Mouse (Mus musculus): ENCODE results near the gene Vps53. TPM values are rescaled to one million over a fixed set of nuclear protein-coding genes. Genes with fewer than 3 reads are reported as not detected.

The Vps53 gene
- total and polyA plus RNA-seq, 3 experiments, result 20.2 to 61.2 (median 51.6) TPM

DNA sequence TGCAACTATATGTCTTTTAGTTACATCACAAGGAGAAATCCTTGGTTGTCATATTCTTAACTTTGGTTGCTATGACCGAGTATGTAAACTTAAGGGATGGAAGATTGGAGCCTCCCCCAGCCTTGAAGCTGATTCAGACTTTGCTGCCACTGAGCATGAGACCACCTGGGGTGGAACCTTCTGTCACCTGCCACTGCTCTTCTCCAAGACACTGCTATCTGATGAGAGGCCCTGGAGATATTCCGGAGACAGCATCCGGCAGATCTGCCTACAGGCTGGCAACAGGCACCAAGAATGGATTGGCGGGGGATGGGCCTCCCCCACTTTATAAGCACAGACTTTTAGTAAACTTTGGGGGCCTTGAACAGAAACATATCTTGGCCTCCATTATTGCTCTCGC is 127.0 kb downstream of the Vps53 start:
- no peak for DNase-seq

DNA sequence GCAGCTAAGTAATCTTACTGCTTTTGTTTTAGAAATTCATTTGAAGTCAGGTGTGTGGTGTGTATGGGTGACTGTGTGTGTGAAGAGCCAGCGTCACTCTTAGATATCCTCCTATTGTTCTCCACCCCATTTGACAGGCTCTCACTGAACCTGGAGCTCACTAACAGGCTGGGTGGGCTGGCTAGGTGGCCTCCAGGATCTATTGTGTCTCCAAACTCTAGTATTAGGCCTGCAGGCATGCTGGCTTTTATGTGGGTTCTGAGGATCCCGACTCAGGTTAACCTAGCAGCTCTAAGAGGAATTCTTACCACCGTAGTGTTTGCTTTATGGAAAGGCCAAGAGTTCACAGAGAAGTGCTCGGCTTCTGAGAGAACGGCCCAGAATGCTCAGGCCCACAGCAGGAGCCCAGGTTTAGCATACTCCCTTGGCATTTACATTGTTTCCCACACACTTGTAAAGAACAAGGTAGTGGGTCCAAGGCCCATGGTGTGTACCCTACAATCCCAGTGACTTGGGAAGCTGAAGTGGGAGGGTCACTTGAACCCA is 128.4 kb downstream of the Vps53 start:
- DNase-seq, result no peak

DNA sequence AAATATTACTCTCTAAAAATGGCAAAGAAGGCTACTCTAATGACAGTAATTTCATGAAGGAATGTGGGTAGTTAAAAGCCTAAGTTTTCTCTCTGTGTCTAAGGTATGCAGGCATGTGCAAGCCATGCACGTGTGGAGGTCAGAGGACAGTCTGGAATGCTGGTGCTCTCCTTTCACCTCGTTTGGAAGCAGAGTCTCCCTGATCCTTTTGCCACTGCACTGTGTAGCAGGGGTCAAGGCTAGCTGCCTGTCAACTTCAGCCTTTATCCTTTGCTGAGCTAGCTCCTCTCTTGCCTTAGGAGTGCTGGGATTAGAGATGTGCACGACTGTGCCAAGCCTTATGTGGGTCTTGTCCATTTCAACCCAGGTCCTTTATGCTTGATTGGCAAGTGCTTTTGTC is 128.9 kb downstream of the Vps53 start:
- no peak for DNase-seq

DNA sequence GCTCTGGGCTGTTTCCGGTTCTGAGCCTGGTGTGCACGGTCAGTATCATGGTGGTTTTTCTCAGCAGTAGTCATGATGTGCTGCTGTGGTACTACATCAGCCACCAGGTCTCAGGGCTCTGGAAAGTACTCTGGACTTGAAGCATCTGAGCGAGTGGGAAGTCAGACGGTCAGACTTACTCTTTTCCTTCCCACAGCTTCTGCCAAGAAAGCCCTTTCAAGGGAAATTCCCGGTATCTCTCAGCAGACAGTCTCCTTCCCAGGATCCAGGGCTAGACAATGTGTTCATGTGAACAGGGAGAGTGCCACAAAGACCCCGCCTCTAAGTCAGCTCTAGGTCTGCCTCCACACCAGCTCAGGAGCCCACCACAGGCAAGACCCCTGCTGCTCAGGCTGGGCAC is 134.1 kb downstream of the Vps53 start:
- no peak for DNase-seq

DNA sequence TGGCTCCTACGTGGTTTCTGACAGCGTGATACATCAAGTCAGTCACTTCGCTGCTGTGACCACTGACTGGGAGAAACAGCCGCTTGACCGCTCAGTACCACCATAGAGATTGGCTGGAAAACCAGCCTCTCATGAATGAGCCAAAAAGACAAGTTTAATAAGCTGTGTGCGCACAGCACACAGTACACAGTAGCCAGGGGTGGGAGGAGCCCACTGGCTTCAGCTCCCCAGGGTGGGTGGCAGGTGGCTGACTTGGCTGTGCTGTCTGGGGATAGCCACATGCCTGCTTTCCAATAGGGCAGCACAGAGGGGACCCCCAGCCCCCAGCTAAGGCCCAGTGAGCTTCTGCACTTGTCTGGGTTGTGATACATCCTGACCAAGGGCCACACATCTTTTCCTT is 135.0 kb downstream of the Vps53 start:
- no peak for DNase-seq

DNA sequence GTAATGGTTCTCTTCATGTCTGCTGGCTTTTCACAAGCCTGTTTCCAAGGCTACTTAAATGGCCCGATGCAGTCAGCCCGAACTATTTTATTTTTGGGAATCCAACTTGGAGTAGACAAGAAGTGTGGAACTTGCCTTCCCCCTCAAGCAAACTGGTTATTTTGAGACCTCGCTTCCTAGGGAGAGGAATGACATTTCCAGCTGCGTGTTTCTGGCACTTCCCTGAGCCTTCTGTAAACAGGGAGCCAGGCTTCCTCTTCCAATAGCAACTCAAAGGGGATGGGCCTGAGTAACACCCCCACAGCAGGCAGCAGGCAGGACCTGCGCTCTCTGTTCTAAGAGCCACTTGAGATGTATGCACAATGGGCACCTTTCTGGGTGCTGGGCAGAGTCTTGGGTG is 136.6 kb downstream of the Vps53 start:
- DNase-seq, result peak; percentile 32

DNA sequence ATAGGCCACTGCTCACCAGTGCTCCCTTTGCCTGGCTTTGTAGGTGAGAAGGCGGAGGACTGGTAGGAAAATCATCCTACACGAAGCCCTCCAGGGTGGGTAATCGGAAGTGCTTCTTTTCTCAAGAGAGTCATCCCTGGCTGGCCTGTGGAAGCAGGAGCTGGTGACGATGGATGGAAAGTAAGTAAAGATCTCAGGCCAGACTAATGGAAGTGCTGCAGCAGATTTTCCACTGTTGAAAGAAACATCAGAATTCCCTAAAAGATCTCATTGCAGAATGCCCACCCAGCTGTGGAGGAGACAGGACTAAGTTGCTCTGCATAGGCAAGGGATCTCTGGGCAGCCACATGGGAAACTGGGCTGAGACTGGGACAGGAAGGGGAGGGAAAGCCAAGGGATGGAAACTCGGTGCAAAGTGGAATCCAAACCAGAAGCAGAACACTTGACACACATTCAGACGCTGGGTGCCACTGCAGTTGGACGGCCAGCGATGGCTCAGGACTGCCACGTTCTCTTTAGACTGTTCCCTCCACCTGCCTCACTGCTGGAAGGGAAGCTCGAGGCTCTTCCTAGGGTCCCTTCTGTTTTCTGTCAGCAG is 137.3 kb downstream of the Vps53 start:
- DNase-seq, result no peak

DNA sequence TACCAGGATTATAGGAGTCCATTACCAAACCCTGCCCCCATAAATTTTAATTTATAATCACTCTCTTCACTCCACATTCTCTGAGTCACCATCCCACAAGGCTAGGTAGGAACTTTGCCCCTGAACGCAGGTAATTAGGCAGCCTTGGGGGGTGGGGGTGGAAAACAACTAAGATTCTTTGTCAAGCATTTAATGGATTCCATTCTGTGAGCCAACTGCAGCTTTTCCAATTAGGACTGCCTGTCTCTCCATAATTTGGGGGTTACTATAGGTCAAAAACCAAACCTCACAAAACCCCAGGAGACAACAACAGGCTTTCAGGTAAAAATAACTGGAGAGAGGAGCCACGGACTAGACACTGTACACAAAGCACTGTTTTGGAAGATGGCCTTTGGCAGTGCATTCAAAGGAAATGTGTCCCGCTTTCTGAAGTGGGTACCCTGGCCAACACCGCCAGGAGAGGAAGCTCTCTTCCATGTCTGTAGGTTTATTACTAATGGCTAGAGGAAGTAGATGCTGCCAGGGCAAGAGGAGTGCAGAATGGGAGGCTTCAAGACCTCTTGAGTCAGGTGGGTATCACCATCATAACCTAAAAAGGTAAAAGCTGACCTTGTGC is 138.6 kb downstream of the Vps53 start:
- no peak for DNase-seq

DNA sequence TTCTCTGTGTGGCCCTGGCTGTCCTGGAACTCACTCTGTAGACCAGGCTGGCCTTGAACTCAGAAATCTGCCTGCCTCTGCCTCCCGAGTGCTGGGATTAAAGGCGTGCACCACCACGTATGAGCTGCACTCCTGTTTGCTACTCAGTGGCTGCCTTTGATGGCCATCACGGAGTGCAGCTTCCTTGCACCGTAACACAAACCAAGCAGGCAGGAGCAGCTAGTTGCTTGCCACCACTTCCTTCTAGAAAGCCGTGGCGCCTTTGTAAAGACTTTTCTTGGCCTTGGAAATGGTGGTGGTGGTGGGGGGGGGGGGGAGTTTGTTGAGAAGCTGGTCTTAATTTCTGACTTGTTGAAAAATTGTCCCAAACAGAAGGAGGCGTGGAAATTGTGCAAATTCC is 139.3 kb downstream of the Vps53 start:
- DNase-seq, result no peak

DNA sequence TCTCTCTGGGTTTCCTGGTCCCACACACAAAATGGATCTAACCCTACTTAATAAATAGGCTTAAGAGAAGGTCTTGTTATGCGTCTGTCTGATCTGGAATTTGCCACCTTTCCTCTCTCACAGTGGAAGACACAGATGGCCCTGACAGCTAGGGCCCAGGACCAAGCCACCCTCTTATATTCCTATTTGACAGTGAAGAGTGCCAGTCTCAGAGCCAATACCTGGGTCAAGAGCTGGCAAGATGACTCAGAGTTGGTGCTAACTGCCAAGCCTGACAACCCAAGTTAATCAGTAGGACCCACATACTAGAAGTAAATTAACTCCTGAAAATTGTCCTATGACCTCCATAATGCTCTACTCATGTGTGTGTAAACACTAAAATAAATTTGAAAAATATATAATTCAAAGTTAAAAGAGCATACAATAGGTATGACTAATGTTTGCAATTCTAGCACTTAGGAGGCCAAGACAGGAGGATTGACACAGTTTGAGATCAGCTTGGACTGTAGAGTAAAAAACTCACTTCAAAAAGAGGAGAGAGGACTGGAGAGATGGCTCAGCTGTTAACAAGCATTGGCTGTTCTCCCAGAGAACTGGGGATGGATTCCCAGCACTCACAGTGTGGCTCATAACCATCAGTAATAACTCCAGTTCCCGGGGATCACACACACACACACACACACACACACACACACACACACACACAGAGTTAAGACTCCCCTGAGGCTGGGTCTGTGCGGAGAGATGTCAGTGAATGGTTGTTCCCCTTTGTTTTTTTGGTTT is 140.0 kb downstream of the Vps53 start:
- DNase-seq, result no peak

DNA sequence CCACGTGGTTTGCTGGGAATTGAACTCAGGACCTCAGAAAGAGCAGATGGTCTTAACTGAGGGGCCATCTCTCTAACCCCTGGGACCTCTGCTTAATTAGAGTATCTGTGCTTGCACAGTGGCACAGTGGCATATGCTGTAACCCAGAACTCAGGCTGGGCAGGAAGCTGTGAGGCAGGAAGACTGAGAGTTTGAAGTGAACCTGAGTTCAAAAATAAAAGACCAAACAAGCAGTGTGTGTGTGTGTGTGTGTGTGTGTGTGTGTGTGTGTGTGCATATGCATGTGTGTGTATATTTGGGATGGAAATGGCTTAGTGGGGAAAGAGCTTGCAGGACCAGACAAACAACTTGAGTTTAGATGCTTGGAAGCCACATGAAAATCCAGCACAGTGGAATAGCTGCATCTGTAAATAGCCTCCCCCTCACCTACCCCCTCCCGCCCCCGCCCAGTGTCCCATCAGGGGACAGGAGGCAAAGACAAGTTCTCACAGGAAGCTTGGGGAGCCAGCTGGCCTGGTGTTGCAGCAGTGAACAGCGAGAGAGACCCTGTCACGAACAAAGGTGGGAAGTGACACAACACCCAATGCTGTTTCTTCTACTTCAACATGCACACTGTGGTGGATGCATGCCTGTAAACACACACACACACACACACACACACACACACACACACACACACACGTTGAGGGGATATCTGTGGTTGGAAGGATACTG is 141.7 kb downstream of the Vps53 start:
- no peak for DNase-seq

DNA sequence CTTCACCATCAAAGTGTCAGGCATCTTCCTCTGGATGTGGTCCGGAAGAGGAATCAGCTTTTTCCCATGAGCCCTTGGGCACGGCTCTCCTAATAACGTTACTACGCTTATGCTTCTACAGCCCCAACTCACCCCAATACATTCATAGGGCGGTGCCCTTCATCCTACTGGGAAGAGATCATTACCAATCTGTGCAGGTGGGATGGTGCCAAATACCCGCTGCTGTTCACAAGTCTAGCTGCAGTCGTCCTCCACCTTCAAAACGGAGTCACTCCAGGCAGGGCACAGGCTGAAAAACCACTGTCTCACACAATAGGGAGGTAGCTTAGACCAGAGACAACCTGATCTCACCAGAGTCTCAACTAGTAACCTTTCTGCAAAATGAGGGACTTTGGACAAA is 144.3 kb downstream of the Vps53 start:
- DNase-seq, result no peak

DNA sequence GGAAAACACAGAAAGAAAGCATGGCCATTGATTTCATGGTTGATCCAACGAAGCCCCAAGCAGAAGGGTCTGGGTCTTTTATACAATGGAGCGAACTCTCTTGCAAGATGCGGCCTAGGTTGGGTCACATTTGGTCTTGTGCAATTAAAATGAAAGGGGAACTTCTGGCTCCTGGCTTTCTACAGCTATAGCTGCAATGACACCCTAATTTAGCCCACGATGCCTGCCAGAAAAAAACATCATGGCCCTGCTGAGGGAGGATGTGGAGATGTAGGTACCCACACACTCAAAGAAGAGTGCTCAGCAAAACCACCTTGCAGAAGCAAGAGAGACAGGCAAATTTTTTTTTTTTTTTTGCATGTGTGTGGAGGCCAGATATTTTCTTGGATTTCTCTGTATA is 145.6 kb downstream of the Vps53 start:
- DNase-seq, result no peak

DNA sequence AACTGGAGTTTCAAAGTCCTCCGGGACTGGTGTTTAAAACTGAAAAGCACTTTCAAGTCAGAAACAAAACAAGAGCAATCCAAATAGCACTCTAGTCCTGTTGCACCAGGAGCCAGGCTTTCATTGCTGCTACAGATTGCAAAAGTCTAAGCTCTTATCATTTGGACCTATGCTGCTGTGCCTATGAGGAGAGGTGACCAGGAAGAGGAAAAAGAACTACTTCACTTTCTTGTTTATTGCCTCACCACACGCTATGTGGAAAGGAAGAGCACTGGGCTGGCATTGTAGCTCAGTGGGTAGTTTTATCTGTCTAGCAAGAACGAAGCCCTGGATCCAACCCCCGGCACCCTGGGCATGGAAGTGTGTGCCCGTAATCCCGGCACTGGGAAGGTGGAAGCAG is 146.1 kb downstream of the Vps53 start:
- DNase-seq, result no peak

DNA sequence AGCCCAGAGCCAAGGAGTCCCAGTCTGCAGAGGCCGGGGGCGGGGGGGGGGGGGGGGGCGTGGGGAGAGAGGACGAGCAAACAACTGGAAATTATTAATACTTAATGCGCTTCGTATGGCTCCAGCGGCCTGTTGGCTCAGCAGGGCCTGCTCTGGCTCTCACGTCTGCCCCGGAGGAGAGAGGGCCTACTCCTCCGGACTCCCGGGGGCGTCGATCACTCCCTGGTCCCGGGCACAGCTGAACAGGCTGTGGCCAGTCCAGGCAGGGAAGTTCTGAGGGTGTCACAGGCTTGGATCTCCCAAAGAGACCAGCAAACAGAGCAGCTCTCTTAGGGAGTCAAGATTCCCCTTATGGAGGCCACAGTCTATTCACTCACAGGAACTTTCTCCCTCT is 151.4 kb downstream of the Vps53 start:
- no peak for DNase-seq

DNA sequence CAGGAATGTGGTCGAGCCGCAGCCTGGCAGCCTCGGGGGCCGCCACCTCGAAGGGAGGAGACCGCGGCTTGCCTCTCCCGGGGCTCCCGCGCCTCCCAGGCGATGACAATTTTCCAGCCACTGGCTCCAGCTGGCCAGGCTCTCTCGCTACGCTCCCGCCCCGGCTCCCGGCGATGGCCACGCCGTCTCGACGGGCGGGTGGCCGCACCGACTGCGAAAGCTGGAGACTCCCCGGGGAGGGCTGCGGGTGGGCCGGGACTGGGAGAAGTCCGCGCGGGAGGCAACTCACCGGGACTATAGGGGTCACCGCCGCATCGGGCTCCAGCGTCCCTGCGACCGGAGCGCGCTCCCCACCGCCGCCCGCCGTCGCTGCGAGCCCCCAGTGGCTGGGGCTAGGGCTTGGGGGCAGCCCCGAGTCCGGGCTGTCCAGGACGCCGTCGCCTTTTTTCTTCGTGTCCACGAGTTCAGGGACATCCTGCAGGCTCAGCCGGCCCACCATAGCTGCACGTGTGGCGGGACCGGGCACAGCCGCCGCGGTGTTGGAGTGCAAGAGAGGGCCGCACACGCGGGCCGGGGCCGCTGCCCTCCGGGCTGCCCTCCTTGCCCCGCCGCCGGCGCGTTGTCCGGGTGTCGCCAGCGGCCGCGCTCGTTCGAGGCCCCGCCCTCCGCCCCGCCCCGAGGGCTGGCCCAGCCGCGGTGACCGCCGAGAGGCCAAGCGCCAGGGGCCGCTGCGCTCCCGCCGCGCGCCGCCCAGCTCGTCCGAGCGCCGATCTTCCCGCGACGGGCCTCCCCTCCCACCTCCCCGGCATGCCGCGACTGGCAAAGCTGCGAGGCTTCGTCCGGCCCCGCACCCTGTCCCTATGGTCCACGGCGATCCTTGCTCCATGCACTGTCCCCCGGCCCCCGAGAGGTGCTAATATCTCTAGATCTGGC is 152.0 kb downstream of the Vps53 start, which contains the start of gene Rflnb:
TSS of gene Rflnb (minus strand) at position 644 of the 933 bp plus-strand sequence.
- DNase-seq, result peak; percentile 96

DNA sequence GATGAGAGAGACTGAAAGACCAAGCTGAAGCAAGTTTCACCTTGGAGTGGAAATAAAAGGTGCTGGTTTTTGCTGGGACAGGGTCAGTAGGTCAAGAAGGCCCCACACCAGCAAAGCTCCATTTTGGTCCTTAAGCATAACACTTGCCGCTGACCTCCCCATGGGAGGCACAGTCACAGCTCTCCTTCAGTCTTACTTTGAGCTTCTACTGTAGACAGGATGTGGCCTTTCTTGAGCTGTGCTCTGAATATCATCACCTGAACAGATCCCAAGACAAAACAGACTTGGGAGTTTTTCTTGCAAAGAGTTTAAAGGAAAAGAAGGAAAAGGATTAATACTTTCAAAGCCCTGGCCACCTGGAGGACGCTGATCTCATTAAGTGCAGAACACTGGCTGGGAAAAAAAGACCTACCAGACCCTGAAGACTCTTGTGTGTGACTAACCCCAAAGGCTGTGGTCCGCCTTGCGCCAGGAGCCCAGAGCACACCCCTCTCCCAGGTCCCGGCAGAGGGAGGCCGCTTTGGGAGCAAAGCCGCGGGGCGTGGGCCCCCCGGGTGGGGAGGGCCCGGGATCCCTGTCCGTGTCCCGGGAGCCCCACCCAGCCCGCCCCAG is 152.8 kb downstream of the Vps53 start:
- no peak for DNase-seq

DNA sequence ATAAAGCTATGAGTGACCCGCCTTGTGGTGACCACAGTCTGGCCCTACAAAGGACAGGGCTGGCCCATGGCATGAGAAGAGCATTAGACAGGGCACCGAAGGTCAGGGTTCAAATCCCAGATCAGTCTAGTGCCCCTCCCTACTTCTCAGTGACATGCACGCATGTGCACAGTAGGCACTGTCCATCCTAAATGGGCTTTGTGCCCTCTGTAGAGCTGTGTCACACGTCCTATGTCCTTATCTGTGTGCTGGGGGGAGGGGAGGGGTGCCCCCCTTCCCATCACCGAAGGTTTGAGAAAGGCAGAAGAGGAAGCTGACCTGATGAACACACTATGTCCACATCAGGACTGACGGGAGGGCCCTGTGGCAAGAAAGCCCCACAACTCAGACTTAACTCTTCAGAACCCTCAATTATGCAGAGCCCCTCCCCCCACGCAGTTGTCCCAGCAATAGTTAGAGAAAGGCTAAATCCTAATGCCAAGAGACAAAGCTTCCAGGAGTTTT is 154.3 kb downstream of the Vps53 start:
- no peak for DNase-seq

DNA sequence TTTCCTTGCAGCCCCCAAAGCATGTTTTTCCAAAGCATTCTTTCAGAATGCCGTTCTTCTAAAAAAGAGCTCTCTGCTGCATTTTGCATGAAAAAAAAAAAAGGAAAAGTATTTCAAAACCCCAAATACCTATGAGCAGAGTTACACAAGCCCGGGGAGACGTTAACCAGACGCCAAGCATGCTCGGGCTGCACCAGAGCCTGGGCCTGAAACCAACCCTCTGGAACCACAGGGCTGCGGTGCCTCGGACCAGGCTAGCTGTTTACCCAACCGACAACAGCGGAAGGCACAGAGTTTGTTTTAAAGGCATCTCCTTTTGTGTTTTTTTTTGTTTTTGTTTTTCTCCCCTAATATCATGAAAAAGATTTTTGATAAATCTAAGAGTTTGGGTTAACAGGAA is 158.5 kb downstream of the Vps53 start:
- DNase-seq, result no peak

DNA sequence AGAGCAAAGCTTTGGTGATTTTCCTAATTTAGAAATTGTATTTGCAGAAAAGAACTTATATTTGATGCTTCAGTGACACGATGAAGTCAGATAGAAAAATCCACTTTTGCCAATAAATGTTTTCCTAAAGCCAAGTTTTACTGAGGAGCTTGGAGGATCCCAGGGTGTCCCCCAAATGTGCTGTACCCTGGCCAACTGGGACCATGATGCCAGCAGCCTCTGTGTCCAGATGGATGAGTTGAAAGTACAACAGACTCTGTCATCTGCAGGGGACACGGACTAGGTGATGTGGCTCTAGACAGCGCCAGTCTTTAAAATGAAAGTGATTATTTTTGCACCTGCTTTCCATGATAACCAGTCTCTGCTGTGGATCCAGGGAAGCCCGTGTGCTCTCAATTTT is 159.6 kb downstream of the Vps53 start:
- no peak for DNase-seq

DNA sequence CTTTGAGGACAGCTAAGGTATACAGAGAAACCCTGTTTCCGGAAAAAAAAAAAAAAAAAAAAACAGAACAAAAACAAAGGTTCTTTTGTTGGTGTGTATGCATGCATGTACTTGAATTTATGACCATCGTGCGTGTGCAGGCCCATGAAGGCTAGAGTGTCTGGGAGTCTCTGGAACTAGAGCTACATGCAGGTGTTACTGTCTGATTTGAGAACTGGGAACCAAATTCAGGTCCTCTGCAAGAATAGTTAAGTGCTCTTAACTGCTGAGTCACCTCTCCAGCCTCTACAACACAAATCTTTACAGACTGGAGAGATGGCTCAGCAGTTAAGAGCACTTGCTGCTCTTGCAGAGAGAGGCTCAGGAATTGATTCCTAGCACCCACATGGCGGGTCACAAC is 163.6 kb downstream of the Vps53 start:
- no peak for DNase-seq
